Mouse (Mus musculus) frontal cortex, adult 2 months (tissue): ENCODE measurements at regions not wholly inside any gene's neighbourhood (a gene's known extent, or its start where the extent isn't known, plus 50 kb on each side); places are given as distances from the start of the nearest gene placed in this dataset.
A peak's percentile ranks its signal among the peaks of the same experiment; 100 is the strongest.

Source experiments
- DNase-seq, 2 experiments: peaks; one replicate each; pipeline ENCODE4 v3.0.0; 2022; ENCODE audit warnings: low spot score in 1 of 2; ENCODE audit errors: extremely low spot score in 1 of 2

GRCm38 (mm10) chr1:61171941-61172340, 194.2 kb downstream of the Icos start:
- DNase-seq: no peak

- no peak for DNase-seq
Observed at GRCm38 (mm10) chr1:61172946-61173345, 195.2 kb downstream of the Icos start.

GRCm38 (mm10) chr1:61175239-61175638, 197.5 kb downstream of the Icos start:
- no peak for DNase-seq

GRCm38 (mm10) chr1:61179461-61179860, 201.7 kb downstream of the Icos start:
- no peak for DNase-seq

DNA sequence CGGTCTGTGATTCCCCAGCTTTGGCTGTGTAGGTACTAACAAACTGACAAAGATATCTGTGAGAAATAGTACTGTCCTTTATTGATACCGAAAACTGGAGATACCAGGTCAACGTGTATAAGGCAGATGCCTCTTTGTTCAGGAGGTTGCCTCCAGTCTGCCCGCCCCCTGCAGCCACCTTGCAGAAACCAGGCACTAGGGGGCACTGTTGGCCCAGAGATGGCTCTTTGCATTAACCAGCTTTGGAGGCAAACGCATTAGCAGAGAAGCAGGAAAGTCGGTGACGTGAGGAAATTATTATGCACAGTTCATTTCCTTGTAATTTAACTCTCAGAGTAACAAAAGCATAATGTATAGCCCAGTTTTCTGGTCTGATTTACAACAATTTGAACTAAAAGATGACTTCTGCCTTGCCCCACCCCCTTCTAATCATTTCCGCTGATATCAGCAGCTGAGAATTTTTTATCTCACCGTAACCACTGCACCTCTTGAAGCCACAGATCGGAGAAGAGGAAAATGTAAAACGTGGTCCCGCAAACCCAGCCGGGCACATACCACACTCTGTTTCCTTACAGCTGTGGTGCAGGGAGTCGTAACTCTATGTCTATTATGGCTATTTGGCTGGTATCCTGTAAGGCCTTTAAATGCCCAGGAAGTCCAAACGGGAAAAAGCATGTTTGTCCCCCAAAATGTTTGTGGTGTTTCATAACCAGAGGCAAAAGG, 203.5 kb downstream of the Icos start:
- peak; percentile 84 to 98 for DNase-seq

GRCm38 (mm10) chr1:61187381-61188100, 209.8 kb downstream of the Icos start:
- no peak for DNase-seq

- DNase-seq: no peak
Observed at GRCm38 (mm10) chr1:61190921-61191320, 213.2 kb downstream of the Icos start.

DNA sequence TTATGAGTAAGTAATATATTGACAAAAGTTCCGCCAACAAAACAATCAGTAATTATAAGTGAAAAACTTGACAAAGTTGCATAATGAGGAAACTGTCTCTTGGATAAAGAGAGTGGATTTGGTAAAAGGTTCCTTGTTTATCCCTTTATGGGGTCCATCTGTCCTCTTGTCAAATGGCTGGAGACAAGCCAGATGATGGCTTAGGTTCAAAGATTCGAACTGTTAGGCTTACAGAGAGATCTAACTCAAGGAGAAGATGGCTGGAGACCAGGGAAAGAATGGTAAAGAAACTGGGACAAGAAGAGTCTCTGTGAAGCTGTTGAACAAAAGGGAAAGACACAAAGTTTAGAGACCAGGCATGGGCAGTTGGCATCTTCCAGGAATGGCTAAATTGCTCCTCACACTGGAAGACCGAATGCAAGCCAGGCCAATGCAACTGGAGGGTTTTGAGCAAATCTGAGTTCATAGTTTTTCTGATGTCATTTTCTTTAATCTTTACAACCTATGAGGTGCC, 220.9 kb downstream of the Icos start:
- DNase-seq: no peak

DNA sequence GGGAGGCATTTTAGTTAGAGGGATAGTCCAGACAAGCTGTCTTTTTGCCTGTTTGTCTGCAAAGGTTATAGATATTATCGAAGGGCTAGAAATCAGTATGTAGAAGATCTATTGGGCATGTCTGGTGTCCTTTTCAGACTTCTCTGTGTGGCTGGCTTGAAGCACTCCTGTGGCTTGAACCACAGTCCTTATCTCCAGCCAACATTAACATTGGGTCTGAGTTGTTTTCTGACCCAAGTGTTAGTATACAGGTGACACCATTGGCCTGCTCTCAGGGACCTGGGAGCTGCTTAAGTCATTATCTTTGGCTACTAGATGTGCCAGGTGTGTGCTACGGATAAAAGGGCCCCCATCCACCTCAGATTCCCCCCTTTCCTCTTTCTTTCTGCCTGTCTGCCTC, 223.3 kb downstream of the Icos start:
- no peak for DNase-seq

- DNase-seq: no peak
Observed at GRCm38 (mm10) chr1:61202079-61202478, 224.4 kb downstream of the Icos start.

DNA sequence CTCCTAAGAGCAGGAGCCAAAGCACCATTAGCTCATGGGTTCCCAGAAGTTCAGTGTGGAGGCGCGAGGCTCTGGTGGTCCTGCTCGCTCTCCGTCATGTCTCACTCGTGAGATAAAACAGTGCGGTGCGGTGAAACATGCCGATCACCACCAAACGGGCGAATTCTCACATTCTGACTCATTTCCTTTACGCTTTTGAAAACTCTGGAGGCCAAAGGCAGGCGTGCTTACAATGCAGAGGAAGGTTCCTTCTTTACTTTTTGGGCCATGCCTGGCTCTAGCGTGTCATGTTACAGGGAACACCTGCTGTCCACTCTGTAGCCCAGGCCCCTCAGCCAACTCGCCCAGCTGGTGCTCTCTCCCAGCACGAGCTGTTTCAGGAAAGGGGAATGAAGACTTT, 225.4 kb downstream of the Icos start:
- no peak for DNase-seq

GRCm38 (mm10) chr1:61203612-61204011, 225.9 kb downstream of the Icos start:
- DNase-seq: no peak

- DNase-seq: no peak
Observed at GRCm38 (mm10) chr1:61205137-61205536, 227.4 kb downstream of the Icos start.

DNA sequence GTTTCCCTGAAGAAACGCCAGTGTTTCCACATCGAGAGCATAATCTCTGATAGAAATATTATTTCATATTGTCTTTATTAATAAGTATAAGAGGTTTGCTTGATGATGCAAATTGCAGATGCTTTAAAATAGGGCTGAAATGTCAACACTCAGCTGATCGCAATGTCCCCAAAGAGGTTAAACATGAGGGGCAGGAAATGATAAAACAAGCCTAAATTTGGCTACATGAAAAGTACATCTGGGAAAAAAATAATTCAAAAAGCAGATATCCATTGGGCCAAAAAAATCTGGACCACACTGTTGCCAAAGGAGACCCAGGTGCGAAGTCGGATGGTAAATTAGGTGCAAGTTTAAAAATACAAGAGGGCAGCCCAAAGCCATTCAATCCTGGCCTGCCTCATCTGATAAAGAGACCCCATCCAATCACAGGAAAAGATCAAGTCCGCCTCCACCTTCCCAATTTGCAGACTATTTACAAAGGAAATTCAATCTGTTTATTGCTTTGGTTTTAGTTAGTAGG, 229.2 kb downstream of the Icos start:
- DNase-seq: no peak

- no peak for DNase-seq
Observed at GRCm38 (mm10) chr1:61208386-61208785, 230.7 kb downstream of the Icos start.

- no peak for DNase-seq
Observed at GRCm38 (mm10) chr1:61221131-61221530, 243.4 kb downstream of the Icos start.

DNA sequence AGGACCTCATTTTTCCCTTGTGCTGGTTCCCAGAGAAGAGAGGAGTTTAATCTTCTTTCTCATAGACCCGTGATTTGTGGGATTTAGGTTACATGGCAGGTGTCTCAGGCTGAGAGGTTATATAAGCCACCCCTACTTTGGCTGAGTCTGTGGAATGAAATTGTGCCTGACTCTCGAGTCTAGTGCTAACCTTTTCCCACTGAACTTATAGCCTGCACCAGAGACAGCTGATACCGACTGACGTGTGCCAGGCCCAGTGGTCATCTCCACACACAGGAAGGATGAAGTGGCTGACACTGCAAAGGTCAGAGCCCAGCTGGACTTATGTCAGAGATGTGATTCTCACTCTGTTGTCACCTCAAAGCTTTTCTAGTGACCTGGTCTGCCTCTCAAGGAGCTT, 251.2 kb downstream of the Icos start:
- no peak for DNase-seq

DNA sequence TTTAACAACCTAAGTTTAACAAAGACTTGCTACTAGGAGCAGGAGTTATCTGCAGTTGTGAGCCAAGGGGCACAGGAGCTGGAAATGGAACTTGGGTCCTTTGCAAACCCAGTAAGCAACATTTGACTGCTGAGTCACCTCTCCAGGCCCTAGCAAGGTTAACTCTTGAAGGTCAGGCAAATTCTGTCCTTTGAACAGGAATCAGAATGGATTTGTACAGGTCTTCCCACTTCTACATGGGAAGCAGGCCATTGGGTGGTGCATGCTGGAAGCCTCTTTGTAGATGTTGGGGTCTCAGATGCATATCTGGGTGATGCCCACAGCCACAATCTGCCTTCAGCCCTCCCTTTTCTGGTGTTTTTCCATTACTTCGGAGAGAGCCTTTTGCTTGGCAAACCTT, 255.3 kb downstream of the Icos start:
- no peak for DNase-seq

GRCm38 (mm10) chr1:61233476-61234297, 256.0 kb downstream of the Icos start:
- DNase-seq: no peak

DNA sequence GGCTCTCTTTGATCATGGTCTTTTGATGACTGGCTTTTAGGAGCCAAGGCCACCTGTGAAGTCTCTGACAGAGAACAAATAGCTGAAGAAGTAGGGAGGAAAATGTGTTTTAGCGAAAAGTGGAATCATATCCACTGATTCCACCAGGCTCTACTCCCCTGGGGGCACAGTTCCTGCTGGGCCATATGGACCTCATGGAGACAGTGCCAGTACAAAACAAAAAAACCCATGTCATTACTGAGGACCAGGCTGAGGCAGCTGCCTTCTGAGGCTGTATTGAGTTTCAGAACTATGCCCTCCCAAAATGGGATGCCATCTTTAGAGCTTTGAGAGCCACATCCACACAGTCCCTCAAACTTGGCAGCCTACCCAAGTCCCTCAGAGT, 256.6 kb downstream of the Icos start:
- no peak for DNase-seq

GRCm38 (mm10) chr1:61236511-61236910, 258.8 kb downstream of the Icos start:
- DNase-seq: no peak
